Mouse (Mus musculus) ES-Bruce4 (cell line): ENCODE measurements around the gene Ctdsp2. TPM values are rescaled to one million over a fixed set of nuclear protein-coding genes. Genes with fewer than 3 reads are reported as not detected.

Experiments used
- H3K27ac ChIP-seq: 2 replicates; pipeline ENCODE4 v1.5.1; 2012; ENCODE audit warnings: low read length, inconsistent platforms; ENCODE audit not compliant: insufficient read depth
- H3K27me3 ChIP-seq: 2 replicates; pipeline ENCODE4 v1.6.1; 2012; ENCODE audit warnings: mild to moderate bottlenecking, low read length, inconsistent platforms; ENCODE audit not compliant: control insufficient read depth, poor library complexity, insufficient read depth, severe bottlenecking
- H3K36me3 ChIP-seq: 2 replicates; pipeline ENCODE4 v1.6.1; 2012; ENCODE audit warnings: inconsistent platforms, mild to moderate bottlenecking, low read length, moderate library complexity; ENCODE audit not compliant: control insufficient read depth, poor library complexity, insufficient read depth, severe bottlenecking
- H3K4me1 ChIP-seq: one replicate; pipeline ENCODE4 v1.8.1; 2011; ENCODE audit warnings: low read length; ENCODE audit not compliant: control insufficient read depth, insufficient read depth
- H3K4me3 ChIP-seq: 2 replicates; pipeline ENCODE4 v1.5.1; 2011; ENCODE audit warnings: low read depth, mild to moderate bottlenecking, low read length
- H3K9ac ChIP-seq: 2 replicates; pipeline ENCODE4 v1.6.1; 2012; ENCODE audit warnings: low read depth, mild to moderate bottlenecking, inconsistent platforms; ENCODE audit not compliant: poor library complexity, severe bottlenecking
- H3K9me3 ChIP-seq: replicated peaks from 2 replicates; pipeline ENCODE4 v1.6.1; 2012; ENCODE audit warnings: mild to moderate bottlenecking, low read length, inconsistent platforms; ENCODE audit not compliant: control insufficient read depth, poor library complexity, insufficient read depth, severe bottlenecking
- CTCF ChIP-seq: IDR thresholded peaks from one replicate; pipeline ENCODE4 v1.8.1; 2011; ENCODE audit warnings: low read depth, low read length
- EP300 ChIP-seq: IDR thresholded peaks from 2 replicates; pipeline ENCODE4 v1.6.1; 2011; ENCODE audit warnings: low read depth, low read length; ENCODE audit not compliant: insufficient read depth
- POLR2A ChIP-seq: IDR thresholded peaks from one replicate; pipeline ENCODE4 v1.8.1; 2011; ENCODE audit warnings: low read length; ENCODE audit not compliant: insufficient read depth
- polyA plus RNA-seq: library from polyadenylated mRNA; stranded (reverse); fragments of >200 nt; gene quantifications from 2 replicates; pipeline ENCODE4 v1.2.4, GENCODE M21; 2011; ENCODE audit warnings: low read depth; ENCODE audit not compliant: missing spikeins, insufficient read depth, insufficient read length

Gene Ctdsp2
- polyA plus RNA-seq, 1 experiment = 62.0 TPM

GRCm38 (mm10) chr10:126972051-126972725, 6.3 kb upstream of the Ctdsp2 start:
- no peaks in the 10 kb centered on the region for H3K27me3 ChIP-seq
- H3K9ac ChIP-seq = 0 out of 2 replicates have a peak overlapping the region, but pooled peaks have one; percentile 2
- H3K4me3 ChIP-seq = no peak overlapping the region
- TF ChIP-seq POLR2A = no peak
- TF ChIP-seq EP300 = peak; percentile 98
- peaks cover 2% of the 10 kb centered on the region for H3K4me1 ChIP-seq
- H3K27ac ChIP-seq = peak overlapping the region; percentile 83
- no peaks in the 10 kb centered on the region for H3K9me3 ChIP-seq
- H3K36me3 ChIP-seq = no peaks in the 10 kb centered on the region

GRCm38 (mm10) chr10:126972988-126973387, 5.5 kb upstream of the Ctdsp2 start:
- TF ChIP-seq POLR2A (no peak), EP300 (no peak), CTCF (no peak)

GRCm38 (mm10) chr10:126975706-126976105, 2.8 kb upstream of the Ctdsp2 start:
- H3K9me3 ChIP-seq = no peaks in the 10 kb centered on the region
- no peaks in the 10 kb centered on the region for H3K36me3 ChIP-seq
- no peak overlapping the region for H3K9ac ChIP-seq
- H3K4me1 ChIP-seq = peaks cover 2% of the 10 kb centered on the region
- no peak overlapping the region for H3K4me3 ChIP-seq
- H3K27ac ChIP-seq = no peak overlapping the region
- TF ChIP-seq CTCF = no peak
- TF ChIP-seq EP300 = no peak
- no peak for TF ChIP-seq POLR2A
- no peaks in the 10 kb centered on the region for H3K27me3 ChIP-seq

More at GRCm38 (mm10) chr10:126972988-126973387, 5.5 kb upstream of the Ctdsp2 start:
- Histone ChIP-seq H3K36me3 (no peaks in the 10 kb centered on the region), H3K27me3 (no peaks in the 10 kb centered on the region), H3K4me3 (no peak overlapping the region), H3K4me1 (peaks cover 2% of the 10 kb centered on the region), H3K27ac (peak overlapping the region; percentile 83), H3K9ac (0 out of 2 replicates have a peak overlapping the region, but pooled peaks have one; percentile 2), H3K9me3 (no peaks in the 10 kb centered on the region)

- no peak overlapping the region for H3K4me3 ChIP-seq
- no peaks in the 10 kb centered on the region for H3K27me3 ChIP-seq
- no peaks in the 10 kb centered on the region for H3K36me3 ChIP-seq
- TF ChIP-seq EP300 (no peak), CTCF (no peak), POLR2A (no peak)
- H3K9me3 ChIP-seq = no peaks in the 10 kb centered on the region
- no peak overlapping the region for H3K27ac ChIP-seq
- no peak overlapping the region for H3K9ac ChIP-seq
- H3K4me1 ChIP-seq = peaks cover 2% of the 10 kb centered on the region
Observed at GRCm38 (mm10) chr10:126977076-126977475, 1.4 kb upstream of the Ctdsp2 start.

- TF ChIP-seq EP300 (no peak), POLR2A (no peak), CTCF (no peak)
- Histone ChIP-seq H3K9me3 (no peaks in the 10 kb centered on the region), H3K27me3 (no peaks in the 10 kb centered on the region), H3K4me3 (peak overlapping the region; percentile 98), H3K9ac (peak overlapping the region; percentile 96), H3K4me1 (peaks cover 6% of the 10 kb centered on the region), H3K36me3 (no peaks in the 10 kb centered on the region), H3K27ac (0 out of 2 replicates have a peak overlapping the region, but pooled peaks have one; percentile 60)
Observed at GRCm38 (mm10) chr10:126979121-126979635, 661 bp downstream of the Ctdsp2 start.

- TF ChIP-seq EP300 (no peak), CTCF (no peak), POLR2A (no peak)
- Histone ChIP-seq H3K4me1 (peaks cover 10% of the 10 kb centered on the region), H3K27ac (no peak overlapping the region), H3K27me3 (no peaks in the 10 kb centered on the region), H3K9me3 (no peaks in the 10 kb centered on the region), H3K9ac (peak overlapping the region; percentile 96), H3K4me3 (peak overlapping the region; percentile 98), H3K36me3 (no peaks in the 10 kb centered on the region)
Observed at GRCm38 (mm10) chr10:126979636-126980151, 1.2 kb downstream of the Ctdsp2 start.
